Mouse (Mus musculus) small intestine, adult 2 months (tissue): ENCODE results near the gene Ccdc57. TPM values are rescaled to one million over a fixed set of nuclear protein-coding genes. Genes with fewer than 3 reads are reported as not detected.
"Not testable (repeated sequence)": the region's sequence is repeated elsewhere in the genome, so short reads cannot be mapped to it uniquely, and the experiment has no call there.

Source experiments
- H3K27ac ChIP-seq: fragments of 200-500 bp; 2 replicates; pipeline ENCODE4 v1.5.1; 2012; ENCODE audit warnings: low read depth, low read length, control low read depth, inconsistent platforms; ENCODE audit not compliant: insufficient read depth
- H3K27me3 ChIP-seq: fragments of 200-500 bp; 2 replicates; pipeline ENCODE4 v1.6.1; 2012; ENCODE audit warnings: mild to moderate bottlenecking, moderate library complexity, low read length, inconsistent platforms; ENCODE audit not compliant: control insufficient read depth, insufficient read depth
- H3K36me3 ChIP-seq: fragments of 200-500 bp; 2 replicates; pipeline ENCODE4 v1.6.1; 2012; ENCODE audit warnings: mild to moderate bottlenecking, low read length, control low read depth, inconsistent platforms; ENCODE audit not compliant: control insufficient read depth, insufficient read depth
- H3K4me1 ChIP-seq: fragments of 200-500 bp; 2 replicates; pipeline ENCODE4 v1.6.1; 2012; ENCODE audit warnings: low read length, inconsistent platforms, mixed read lengths; ENCODE audit not compliant: control insufficient read depth, insufficient read depth, insufficient read length
- H3K4me3 ChIP-seq: fragments of 200-500 bp; 2 replicates; pipeline ENCODE4 v1.5.1; 2012; ENCODE audit warnings: low read depth, mild to moderate bottlenecking, control low read depth, inconsistent platforms, low read length, moderate library complexity
- CTCF ChIP-seq: fragments of 200-500 bp; IDR thresholded peaks from 2 replicates; pipeline ENCODE4 v1.5.1; 2012; ENCODE audit warnings: low read depth, mild to moderate bottlenecking, control low read depth, inconsistent platforms, low read length, moderate library complexity, mixed read lengths; ENCODE audit not compliant: insufficient replicate concordance, insufficient read length; ENCODE audit errors: extremely low read depth
- POLR2A ChIP-seq: fragments of 200-500 bp; IDR thresholded peaks from 2 replicates; pipeline ENCODE4 v1.6.1; 2012; ENCODE audit warnings: low read depth, mild to moderate bottlenecking, control low read depth, inconsistent platforms, low read length, moderate library complexity
- WGBS: fragments of 180-500 bp; shearing (Covaris S2); methylation state at CpG from one replicate; pipeline ENCODE4 v1.1.7; 2018; 5-methylcytosine and 5-hydroxymethylcytosine counted together
- polyA plus RNA-seq: library from polyadenylated mRNA; depleted of rRNA; stranded (reverse); fragments of >200 nt; gene quantifications from 2 replicates; pipeline ENCODE4 v1.2.3, GENCODE M21; 2012

Gene Ccdc57
- polyA plus RNA-seq, 1 experiment = 0.43 TPM

DNA sequence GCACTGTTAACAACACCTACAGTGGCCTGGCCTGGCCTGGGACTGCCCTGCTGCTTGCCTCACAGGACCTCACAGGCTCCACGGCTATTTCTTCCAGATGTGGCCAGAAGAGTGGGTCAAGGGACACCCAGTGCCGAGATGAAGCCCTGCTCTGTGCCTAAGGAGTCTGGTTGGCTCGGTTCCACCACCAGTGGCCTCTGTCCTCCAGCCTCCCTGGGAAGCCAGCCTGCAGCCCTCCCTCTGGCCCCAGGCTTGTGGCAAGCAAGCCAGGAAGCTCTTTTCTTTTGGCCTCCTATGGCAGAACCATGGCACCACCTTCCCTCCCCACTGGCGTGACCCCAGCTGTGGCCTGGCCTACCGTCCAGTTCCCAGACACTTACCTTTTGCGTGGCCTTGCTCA, 59.5 kb downstream of the Ccdc57 start:
- Histone ChIP-seq H3K36me3 (no peaks in the 10 kb centered on the region), H3K27ac (no peak overlapping the region), H3K4me3 (no peak overlapping the region), H3K4me1 (peaks cover 5% of the 10 kb centered on the region), H3K27me3 (no peaks in the 10 kb centered on the region)
- TF ChIP-seq CTCF (no peak), POLR2A (no peak)
- 51% methylated on average over 6 of the region's 6 CpGs for WGBS

DNA sequence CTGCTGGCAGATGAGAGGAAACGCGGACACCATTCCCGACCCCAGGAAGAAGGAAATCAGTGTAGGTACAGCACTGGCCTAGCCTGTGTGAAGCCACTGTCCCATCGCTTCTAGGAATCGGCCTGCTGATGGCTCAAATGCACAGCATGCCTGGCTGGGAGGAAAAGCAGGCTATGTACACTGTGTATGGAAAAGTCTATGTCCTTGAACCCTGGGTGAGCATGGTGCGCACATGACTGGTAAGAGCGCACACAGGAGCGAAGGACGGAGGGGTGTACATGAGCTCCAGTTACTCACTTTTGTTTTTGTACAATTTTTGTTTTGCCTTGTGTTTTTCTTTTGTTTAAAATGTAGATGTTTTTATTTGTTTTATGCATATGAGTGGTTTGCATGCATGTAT, 61.2 kb downstream of the Ccdc57 start:
- WGBS = 97% methylated on average over 9 of the region's 9 CpGs
- peaks cover 5% of the 10 kb centered on the region for H3K4me1 ChIP-seq
- no peak overlapping the region for H3K4me3 ChIP-seq
- H3K27ac ChIP-seq = no peak overlapping the region
- H3K36me3 ChIP-seq = no peaks in the 10 kb centered on the region
- TF ChIP-seq CTCF (no peak), POLR2A (no peak)
- no peaks in the 10 kb centered on the region for H3K27me3 ChIP-seq

DNA sequence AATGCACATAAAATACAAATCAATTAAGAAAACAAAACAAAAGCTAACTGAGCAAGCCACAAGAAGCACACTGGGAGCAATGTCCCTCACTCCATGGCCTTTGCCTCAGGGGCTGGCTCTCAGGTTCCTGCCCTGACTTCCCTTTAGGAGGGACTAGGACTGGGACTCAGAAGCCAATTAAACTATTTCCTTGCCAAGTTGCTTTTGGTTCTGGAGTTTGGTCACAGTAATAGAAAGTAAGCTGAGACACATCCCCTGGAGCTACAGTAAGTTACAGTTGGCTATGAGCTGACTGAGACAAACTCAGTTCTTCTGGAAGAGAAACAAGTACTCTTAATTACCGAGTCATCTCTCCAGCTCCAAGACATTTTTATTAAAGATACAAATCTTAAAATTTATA, 66.9 kb downstream of the Ccdc57 start:
- 82% methylated on average over 1 of the region's 1 CpGs for WGBS
- Histone ChIP-seq H3K27me3 (no peaks in the 10 kb centered on the region), H3K36me3 (no peaks in the 10 kb centered on the region; the same call in 1 of the 2 replicates), H3K27ac (no peak overlapping the region), H3K4me3 (no peak overlapping the region), H3K4me1 (peaks cover 5% of the 10 kb centered on the region; the same call in 1 of the 2 replicates)
- TF ChIP-seq CTCF (no peak), POLR2A (no peak)

DNA sequence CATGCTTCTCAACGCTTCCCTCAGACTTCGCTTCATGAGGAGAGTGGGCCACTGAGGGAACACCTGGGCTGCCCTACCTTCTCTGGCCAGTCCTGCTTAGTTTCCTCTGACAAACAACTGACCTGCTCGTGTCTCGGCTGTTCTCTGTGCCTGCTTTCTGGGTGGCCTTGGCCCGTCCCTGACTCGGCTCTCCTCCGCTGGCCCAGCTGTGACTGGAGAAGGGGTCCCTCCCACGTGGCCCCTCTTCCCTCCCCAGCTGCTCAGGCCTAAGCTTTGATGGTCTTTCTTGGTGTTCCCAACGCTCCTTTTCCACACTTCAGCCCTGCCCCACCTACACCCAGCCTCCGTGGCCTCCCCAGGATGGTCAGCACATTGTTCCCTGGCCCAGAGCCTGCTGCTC, 69.9 kb downstream of the Ccdc57 start:
- H3K4me3 ChIP-seq = no peak overlapping the region
- H3K27ac ChIP-seq = no peak overlapping the region
- H3K36me3 ChIP-seq = peaks cover 1% of the 10 kb centered on the region; the same call in 1 of the 2 replicates
- 88% methylated on average over 10 of the region's 10 CpGs for WGBS
- H3K4me1 ChIP-seq = peaks cover 5% of the 10 kb centered on the region; the same call in 1 of the 2 replicates
- TF ChIP-seq POLR2A (no peak), CTCF (no peak)
- no peaks in the 10 kb centered on the region for H3K27me3 ChIP-seq

DNA sequence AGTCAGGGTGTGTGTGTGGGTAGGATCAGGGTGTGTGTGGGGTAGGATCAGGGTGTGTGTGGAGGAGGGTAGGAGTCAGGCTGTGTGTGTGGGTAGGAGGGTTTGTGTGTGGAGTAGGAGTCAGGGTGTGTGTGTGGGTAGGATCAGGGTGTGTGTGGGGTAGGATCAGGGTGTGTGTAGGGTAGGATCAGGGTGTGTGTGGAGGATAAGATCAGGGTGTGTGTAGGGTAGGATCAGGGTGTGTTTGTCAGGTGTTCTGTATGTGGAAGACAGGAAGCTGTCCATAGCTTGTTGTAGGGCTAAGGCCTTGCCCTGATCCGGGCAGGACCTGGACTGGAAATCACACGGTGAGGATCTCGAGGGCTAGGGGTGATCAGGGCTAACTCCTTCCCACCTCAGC, 76.7 kb downstream of the Ccdc57 start:
- H3K4me1 ChIP-seq = peaks cover 31% of the 10 kb centered on the region

DNA sequence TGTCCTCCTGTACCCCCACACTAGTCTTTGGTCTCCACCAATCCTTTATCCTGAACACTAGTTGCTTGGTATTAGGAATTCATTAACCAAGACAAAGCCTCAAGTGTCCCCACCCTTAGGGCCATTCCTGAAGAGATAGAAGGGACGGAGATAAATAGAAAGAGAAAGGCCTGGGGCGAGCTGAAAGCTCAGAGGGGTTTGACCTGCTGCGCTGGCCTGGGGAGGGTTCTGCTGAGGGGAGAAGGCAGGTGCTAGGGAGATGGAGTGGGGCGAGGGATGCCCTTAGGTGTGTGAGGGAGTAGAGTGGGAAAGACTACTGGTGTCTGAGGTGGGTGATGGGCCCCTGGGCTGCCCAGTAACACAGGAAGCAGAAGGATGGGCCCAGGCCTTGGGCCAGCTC, 78.9 kb downstream of the Ccdc57 start:
- Histone ChIP-seq H3K36me3 (no peaks in the 10 kb centered on the region), H3K4me3 (no peak overlapping the region), H3K4me1 (peaks cover 39% of the 10 kb centered on the region), H3K27ac (no peak overlapping the region), H3K27me3 (no peaks in the 10 kb centered on the region)
- no peak for TF ChIP-seq CTCF
- TF ChIP-seq POLR2A = no peak
- 56% methylated on average over 4 of the region's 4 CpGs for WGBS

More for the DNA sequence above, 76.7 kb downstream of the Ccdc57 start:
- WGBS = 45% methylated on average over 3 of the region's 3 CpGs
- H3K36me3 ChIP-seq, H3K4me3 ChIP-seq, H3K27me3 ChIP-seq, H3K27ac ChIP-seq: not testable (repeated sequence)

DNA sequence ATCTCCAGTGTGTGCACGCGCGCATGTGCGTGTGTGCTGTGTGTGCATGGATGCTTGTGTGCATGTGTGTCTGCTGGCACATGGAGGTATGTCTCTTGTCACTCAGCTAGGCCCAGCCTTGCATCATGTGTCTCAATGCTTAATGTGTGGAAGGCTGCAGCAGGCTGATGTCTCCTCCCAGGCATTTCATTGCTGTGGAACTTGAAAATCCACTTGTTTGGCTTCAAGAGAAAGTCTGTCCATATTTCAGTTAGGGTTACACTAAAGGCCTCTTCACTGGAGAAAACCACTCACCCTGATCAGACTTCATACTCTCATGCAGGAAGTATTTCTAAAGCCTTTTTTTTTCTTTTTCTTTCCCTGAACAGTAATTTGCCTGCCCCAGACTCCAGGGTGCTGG, 79.5 kb downstream of the Ccdc57 start:
- Histone ChIP-seq H3K36me3 (no peaks in the 10 kb centered on the region), H3K27me3 (no peaks in the 10 kb centered on the region), H3K4me1 (peaks cover 39% of the 10 kb centered on the region), H3K27ac (no peak overlapping the region), H3K4me3 (no peak overlapping the region)
- TF ChIP-seq CTCF (no peak), POLR2A (no peak)
- 89% methylated on average over 4 of the region's 4 CpGs for WGBS
